Mouse (Mus musculus): ENCODE measurements around the gene Plekha6.

Plekha6 gene

GRCm38 (mm10) chr1:133215360-133215700, 51.3 kb downstream of the Plekha6 start:
- DNase-seq (ENCODE audit: low spot score) = no peak

GRCm38 (mm10) chr1:133215753-133216152, 51.7 kb downstream of the Plekha6 start:
- DNase-seq (ENCODE audit: low spot score) = no peak

GRCm38 (mm10) chr1:133217031-133217430, 53.0 kb downstream of the Plekha6 start:
- no peak for DNase-seq (ENCODE audit: low spot score)

- no peak for DNase-seq (ENCODE audit: low spot score)
Observed at GRCm38 (mm10) chr1:133219106-133219505, 55.1 kb downstream of the Plekha6 start.

GRCm38 (mm10) chr1:133221459-133221858, 57.4 kb downstream of the Plekha6 start:
- DNase-seq (ENCODE audit: low spot score) = no peak

- no peak for DNase-seq (ENCODE audit: low spot score)
Observed at GRCm38 (mm10) chr1:133222445-133222995, 58.5 kb downstream of the Plekha6 start.

GRCm38 (mm10) chr1:133224674-133225073, 60.7 kb downstream of the Plekha6 start:
- DNase-seq (ENCODE audit: low spot score) = no peak

GRCm38 (mm10) chr1:133225137-133225536, 61.1 kb downstream of the Plekha6 start:
- DNase-seq (ENCODE audit: low spot score) = no peak

- no peak for DNase-seq (ENCODE audit: low spot score)
Observed at GRCm38 (mm10) chr1:133225561-133225960, 61.6 kb downstream of the Plekha6 start.

- DNase-seq (ENCODE audit: low spot score) = peak; percentile 60
Observed at GRCm38 (mm10) chr1:133225963-133226660, 62.1 kb downstream of the Plekha6 start.

- DNase-seq (ENCODE audit: low spot score) = peak; percentile 61
Observed at GRCm38 (mm10) chr1:133226928-133227327, 62.9 kb downstream of the Plekha6 start.

GRCm38 (mm10) chr1:133227378-133227777, 63.4 kb downstream of the Plekha6 start:
- DNase-seq (ENCODE audit: low spot score) = no peak

GRCm38 (mm10) chr1:133228809-133229487, 64.9 kb downstream of the Plekha6 start:
- no peak for DNase-seq (ENCODE audit: low spot score)

GRCm38 (mm10) chr1:133231523-133232193, 67.6 kb downstream of the Plekha6 start:
- no peak for DNase-seq (ENCODE audit: low spot score)

GRCm38 (mm10) chr1:133235909-133236308, 71.9 kb downstream of the Plekha6 start:
- no peak for DNase-seq (ENCODE audit: low spot score)

- DNase-seq (ENCODE audit: low spot score) = no peak
Observed at GRCm38 (mm10) chr1:133236693-133237440, 72.9 kb downstream of the Plekha6 start.

GRCm38 (mm10) chr1:133237670-133238069, 73.7 kb downstream of the Plekha6 start:
- no peak for DNase-seq (ENCODE audit: low spot score)

GRCm38 (mm10) chr1:133239121-133239812, 75.3 kb downstream of the Plekha6 start:
- DNase-seq (ENCODE audit: low spot score) = no peak

GRCm38 (mm10) chr1:133239813-133240160, 75.8 kb downstream of the Plekha6 start:
- no peak for DNase-seq (ENCODE audit: low spot score)

- peak; percentile 44 for DNase-seq (ENCODE audit: low spot score)
Observed at GRCm38 (mm10) chr1:133240881-133241280, 76.9 kb downstream of the Plekha6 start.

- DNase-seq (ENCODE audit: low spot score) = no peak
Observed at GRCm38 (mm10) chr1:133244668-133245067, 80.7 kb downstream of the Plekha6 start.

Data from ovary, postnatal 36 days (tissue).